Comparison of ENCODE assay signal across 13 mouse cellular contexts in the genomic region with DNA sequence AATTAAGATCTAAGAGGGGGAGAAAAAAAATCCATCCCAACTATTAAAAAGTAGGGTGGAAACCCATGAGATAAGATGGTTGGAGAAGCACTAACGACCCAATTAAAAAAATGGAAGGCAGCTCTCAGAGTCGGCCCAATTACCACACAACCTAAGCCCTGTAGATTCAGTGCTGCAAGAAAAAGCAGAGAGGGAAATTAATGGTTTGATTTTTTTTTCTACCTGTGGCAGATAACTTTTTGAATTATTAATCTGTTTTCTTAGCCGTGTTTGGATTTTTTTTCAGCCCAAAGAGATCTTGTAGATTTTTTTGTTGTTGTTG.
DNase-seq lines count a peak whose midpoint lies in the region; ATAC-seq and TF ChIP-seq lines count a peak whose summit lies in the region.
"Had no signal": no experiment of that assay in that cellular context is flagged by ENCODE, and none has a peak within 500 bp of the region (broad histone marks: within the 10 kb centered on the region; RNA-seq: fewer than 3 reads in every experiment).

No protein-coding gene starts in this region.

- 48% methylated on average over 3 of the region's 3 CpGs for WGBS in midbrain, embryonic 14.5 days
- 59% methylated on average over 3 of the region's 3 CpGs for WGBS in midbrain, embryonic 13.5 days
- 40% methylated on average over 3 of the region's 3 CpGs for WGBS in forebrain, embryonic 11.5 days
- WGBS in forebrain, embryonic 13.5 days: 23% methylated on average over 3 of the region's 3 CpGs
- WGBS in midbrain, postnatal 0 days: 36% methylated on average over 3 of the region's 3 CpGs

- H3K27me3 ChIP-seq in midbrain, embryonic 14.5 days (ENCODE audit: control insufficient read depth, insufficient read depth, low read length): no peaks in the 10 kb centered on the region
- no peaks in the 10 kb centered on the region for H3K27me3 ChIP-seq in midbrain, embryonic 13.5 days
- no peaks in the 10 kb centered on the region for H3K27me3 ChIP-seq in forebrain, embryonic 11.5 days (ENCODE audit: control insufficient read depth, insufficient read depth, low read length)
- H3K27me3 ChIP-seq in forebrain, embryonic 13.5 days: no peaks in the 10 kb centered on the region
- no peaks in the 10 kb centered on the region for H3K27me3 ChIP-seq in midbrain, postnatal 0 days (ENCODE audit: insufficient read depth, low read length)
- H3K27me3 ChIP-seq: embryonic facial prominence, embryonic 12.5 days; heart, embryonic 13.5 days had no signal

- no peak overlapping the region for H3K9ac ChIP-seq in midbrain, embryonic 14.5 days (replicated peaks; ENCODE audit: low read length)
- no peak overlapping the region for H3K9ac ChIP-seq in midbrain, embryonic 13.5 days (replicated peaks)
- no peak overlapping the region for H3K9ac ChIP-seq in forebrain, embryonic 11.5 days (ENCODE audit: low read length)
- H3K9ac ChIP-seq in forebrain, embryonic 13.5 days: no peak overlapping the region
- H3K9ac ChIP-seq in midbrain, postnatal 0 days (replicated peaks; ENCODE audit: low read length, poor library complexity, severe bottlenecking): no peak overlapping the region
- H3K9ac ChIP-seq: embryonic facial prominence, embryonic 12.5 days; heart, embryonic 13.5 days had no signal

- no peak overlapping the region for H3K4me3 ChIP-seq in midbrain, embryonic 14.5 days (replicated peaks; ENCODE audit: low read depth, low read length)
- no peak overlapping the region for H3K4me3 ChIP-seq in midbrain, embryonic 13.5 days (replicated peaks)
- no peak overlapping the region for H3K4me3 ChIP-seq in forebrain, embryonic 11.5 days (ENCODE audit: low read depth, low read length)
- no peak overlapping the region for H3K4me3 ChIP-seq in forebrain, embryonic 13.5 days
- H3K4me3 ChIP-seq in midbrain, postnatal 0 days (ENCODE audit: low read depth, low read length): no peak overlapping the region
- H3K4me3 ChIP-seq: embryonic facial prominence, embryonic 12.5 days; heart, embryonic 13.5 days had no signal

- no peak overlapping the region for H3K27ac ChIP-seq in midbrain, embryonic 14.5 days (replicated peaks; ENCODE audit: low read depth, low read length)
- H3K27ac ChIP-seq in midbrain, embryonic 13.5 days: no peak overlapping the region
- H3K27ac ChIP-seq in forebrain, embryonic 11.5 days (ENCODE audit: low read depth, low read length): peak overlapping the region; percentile 84
- peak overlapping the region; percentile 79 for H3K27ac ChIP-seq in forebrain, embryonic 13.5 days
- no peak overlapping the region for H3K27ac ChIP-seq in midbrain, postnatal 0 days (ENCODE audit: low read depth, low read length)
- H3K27ac ChIP-seq: embryonic facial prominence, embryonic 12.5 days; heart, embryonic 13.5 days; hindbrain, postnatal 0 days had no signal

- peak; percentile 35 for DNase-seq in midbrain, embryonic 14.5 days
- no peak for DNase-seq in forebrain, embryonic 11.5 days (ENCODE audit: low spot score)
- no peak for DNase-seq in midbrain, postnatal 0 days (ENCODE audit: low spot score)
- no peak for DNase-seq in B cell, adult 2 months
- DNase-seq: adrenal gland, adult 2 months; cerebellum, adult 2 months; gastrocnemius, postnatal 36 days; heart, postnatal 36 days had no signal

- H3K4me1 ChIP-seq in midbrain, embryonic 14.5 days (ENCODE audit: control insufficient read depth, insufficient read depth, low read length): 0 out of 2 replicates have a peak, but pooled peaks cover 7% of the 10 kb centered on the region
- peaks cover 6% of the 10 kb centered on the region; the same call in 1 of the 2 replicates for H3K4me1 ChIP-seq in midbrain, embryonic 13.5 days (replicated peaks)
- H3K4me1 ChIP-seq in forebrain, embryonic 11.5 days (replicated peaks; ENCODE audit: control insufficient read depth, insufficient read depth, low read length): peaks cover 10% of the 10 kb centered on the region
- peaks cover 29% of the 10 kb centered on the region for H3K4me1 ChIP-seq in forebrain, embryonic 13.5 days
- peaks cover 3% of the 10 kb centered on the region; the same call in 1 of the 2 replicates for H3K4me1 ChIP-seq in midbrain, postnatal 0 days (ENCODE audit: insufficient read depth, low read length)
- H3K4me1 ChIP-seq: embryonic facial prominence, embryonic 12.5 days; heart, embryonic 13.5 days had no signal

- no peak overlapping the region for H3K4me2 ChIP-seq in midbrain, embryonic 14.5 days (ENCODE audit: low read length)
- no peak overlapping the region for H3K4me2 ChIP-seq in midbrain, embryonic 13.5 days (replicated peaks)
- H3K4me2 ChIP-seq in forebrain, embryonic 11.5 days (ENCODE audit: low read depth, low read length, severe bottlenecking): no peak overlapping the region
- H3K4me2 ChIP-seq in forebrain, embryonic 13.5 days: no peak overlapping the region
- H3K4me2 ChIP-seq in midbrain, postnatal 0 days (ENCODE audit: low read depth, low read length, poor library complexity, severe bottlenecking): no peak overlapping the region
- H3K4me2 ChIP-seq: embryonic facial prominence, embryonic 12.5 days; heart, embryonic 13.5 days had no signal

- H3K9me3 ChIP-seq in midbrain, embryonic 14.5 days (ENCODE audit: control insufficient read depth, low read length): no peaks in the 10 kb centered on the region
- no peaks in the 10 kb centered on the region for H3K9me3 ChIP-seq in midbrain, embryonic 13.5 days
- no peaks in the 10 kb centered on the region for H3K9me3 ChIP-seq in forebrain, embryonic 11.5 days (ENCODE audit: control insufficient read depth, low read length)
- H3K9me3 ChIP-seq in forebrain, embryonic 13.5 days (replicated peaks): no peaks in the 10 kb centered on the region
- no peaks in the 10 kb centered on the region for H3K9me3 ChIP-seq in midbrain, postnatal 0 days (ENCODE audit: low read length)
- H3K9me3 ChIP-seq: embryonic facial prominence, embryonic 12.5 days; heart, embryonic 13.5 days had no signal

- no peak for TF ChIP-seq CTCF in midbrain, postnatal 0 days (IDR thresholded peaks at IDR 0.05)

- H3K36me3 ChIP-seq in midbrain, embryonic 14.5 days (ENCODE audit: control insufficient read depth, insufficient read depth, low read length): no peaks in the 10 kb centered on the region
- H3K36me3 ChIP-seq in midbrain, embryonic 13.5 days: no peaks in the 10 kb centered on the region
- H3K36me3 ChIP-seq in forebrain, embryonic 11.5 days (ENCODE audit: control insufficient read depth, insufficient read depth, low read length): no peaks in the 10 kb centered on the region
- H3K36me3 ChIP-seq in forebrain, embryonic 13.5 days (ENCODE audit: poor library complexity, severe bottlenecking): no peaks in the 10 kb centered on the region
- H3K36me3 ChIP-seq in midbrain, postnatal 0 days (ENCODE audit: insufficient read depth, low read length): no peaks in the 10 kb centered on the region
- H3K36me3 ChIP-seq: embryonic facial prominence, embryonic 12.5 days; heart, embryonic 13.5 days had no signal

- ATAC-seq in midbrain, embryonic 14.5 days (ENCODE audit: low FRiP score, low TSS enrichment): no peak
- ATAC-seq in midbrain, embryonic 13.5 days: no peak
- peak; percentile 82 for ATAC-seq in forebrain, embryonic 11.5 days (replicated peaks; ENCODE audit: low FRiP score)
- peak; percentile 73 for ATAC-seq in forebrain, embryonic 13.5 days
- peak; percentile 38; the same call in 1 of the 2 replicates for ATAC-seq in midbrain, postnatal 0 days (ENCODE audit: low FRiP score)
- ATAC-seq: hindbrain, postnatal 0 days had no signal

Comparison
In these comparisons a context has a peak if more than half of its experiments do, and no peak if none do; other contexts are left out.
1. ATAC-seq: peak in forebrain, embryonic 11.5 days (single experiment), forebrain, embryonic 13.5 days (single experiment) and midbrain, postnatal 0 days (single experiment); none in midbrain, embryonic 14.5 days (single experiment) and midbrain, embryonic 13.5 days (single experiment).
2. H3K27ac ChIP-seq: peak in forebrain, embryonic 11.5 days (single experiment) and forebrain, embryonic 13.5 days (single experiment); none in midbrain, embryonic 14.5 days (single experiment), midbrain, embryonic 13.5 days (single experiment) and midbrain, postnatal 0 days (single experiment).